Mouse (Mus musculus) megakaryocyte, embryonic 14.5 days (primary cell): ENCODE results near the gene Camkmt.

Experiments
- FLI1 ChIP-seq: IDR thresholded peaks from 2 replicates; pipeline ENCODE4 v1.6.1; 2012; ENCODE audit warnings: low read length, inconsistent platforms, mixed read lengths
- GATA1 ChIP-seq: IDR thresholded peaks from 3 replicates; pipeline ENCODE4 v1.6.1; 2012; ENCODE audit warnings: mixed read lengths, low read length, inconsistent platforms, borderline replicate concordance

GRCm38 (mm10) chr17:85335464-85335863 is 245.1 kb downstream of the Camkmt start:
- no peak for TF ChIP-seq FLI1
- no peak for TF ChIP-seq GATA1
